Mouse (Mus musculus): ENCODE results near the gene Kit.

DNA sequence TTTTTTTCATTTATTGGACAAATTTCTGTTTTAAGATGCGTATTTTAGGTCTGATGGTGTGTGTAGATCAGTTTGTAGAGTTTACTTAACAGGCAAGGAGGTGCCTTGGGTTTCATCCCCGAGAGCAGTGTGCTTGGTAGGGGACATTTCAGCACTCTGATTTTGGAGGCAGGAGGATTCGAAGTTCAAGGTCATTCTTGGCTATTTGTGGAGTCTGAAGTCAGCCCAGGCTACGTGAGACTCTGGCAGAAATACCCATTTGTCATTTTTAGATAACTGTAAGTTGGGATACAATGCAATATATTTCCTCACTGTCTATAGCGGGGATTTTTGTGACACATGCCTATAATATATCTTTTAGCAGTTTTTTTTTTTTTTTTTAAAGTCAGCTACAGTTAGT, 57.5 kb downstream of the Kit start:
- no peak for TF ChIP-seq EP300 (IDR thresholded peaks at IDR 0.05; ENCODE audit: insufficient read depth, low read depth, low read length)
- no peak for TF ChIP-seq CTCF (IDR thresholded peaks at IDR 0.05)
- no peak for TF ChIP-seq POLR2A (IDR thresholded peaks at IDR 0.05; ENCODE audit: insufficient read depth, low read depth, low read length)
